Comparison of ENCODE assay signal across 13 mouse cellular contexts in genomic region chr13:56111601-56112000, GRCm38 (mm10). TPM values are rescaled to one million over a fixed set of nuclear protein-coding genes. Genes with fewer than 3 reads are reported as not detected.
DNase-seq lines count a peak whose midpoint lies in the region; ATAC-seq and TF ChIP-seq lines count a peak whose summit lies in the region.
"Had no signal": no experiment of that assay in that cellular context is flagged by ENCODE, and none has a peak within 500 bp of the region (broad histone marks: within the 10 kb centered on the region; RNA-seq: fewer than 3 reads in every experiment).

No protein-coding gene starts in this region.

- peak overlapping the region; percentile 70 for H3K27ac ChIP-seq in heart, embryonic 11.5 days (ENCODE audit: low read depth, low read length)
- H3K27ac ChIP-seq in lung, postnatal 0 days (ENCODE audit: low read length) = 0 out of 2 replicates have a peak overlapping the region, but pooled peaks have one; percentile 57
- peak overlapping the region; percentile 72; the same call in 1 of the 2 replicates for H3K27ac ChIP-seq in limb, embryonic 10.5 days
- H3K27ac ChIP-seq: hindbrain, postnatal 0 days; midbrain, embryonic 12.5 days had no signal

- ATAC-seq in heart, embryonic 11.5 days (replicated peaks; ENCODE audit: insufficient number of reproducible peaks, low FRiP score, low TSS enrichment) = no peak
- no peak for ATAC-seq in lung, postnatal 0 days
- ATAC-seq: CD4-positive, CD25-positive, alpha-beta regulatory T cell, adult 4 months; hindbrain, postnatal 0 days had no signal

- no peaks in the 10 kb centered on the region for H3K36me3 ChIP-seq in heart, embryonic 11.5 days (ENCODE audit: control insufficient read depth, insufficient read depth, low read length)
- H3K36me3 ChIP-seq in lung, postnatal 0 days (ENCODE audit: insufficient read depth, low read length) = no peaks in the 10 kb centered on the region
- peaks cover 98% of the 10 kb centered on the region for H3K36me3 ChIP-seq in limb, embryonic 10.5 days

- no peak for DNase-seq in heart, adult 18-20 months
- no peak for DNase-seq in lung, postnatal 0 days (ENCODE audit: low spot score)
- DNase-seq in lung, postnatal 36 days = no peak
- no peak for DNase-seq in limb, embryonic 10.5 days (ENCODE audit: low spot score)
- DNase-seq in testis, postnatal 14 days (ENCODE audit: low spot score) = no peak
- DNase-seq in c-Kit-positive CD71-positive TER-119-positive erythroid progenitor cells, embryonic 14.5 days (ENCODE audit: low spot score) = no peak
- DNase-seq: adrenal gland, adult 8-10 months; lung, embryonic 14.5 days; thymus, postnatal 4 days had no signal

- H3K4me1 ChIP-seq in heart, embryonic 11.5 days (ENCODE audit: control insufficient read depth, insufficient read depth, low read length) = peaks cover 85% of the 10 kb centered on the region
- H3K4me1 ChIP-seq in lung, postnatal 0 days (ENCODE audit: insufficient read depth, low read depth, low read length) = peaks cover 47% of the 10 kb centered on the region; the same call in 1 of the 2 replicates
- H3K4me1 ChIP-seq in limb, embryonic 10.5 days = peaks cover 87% of the 10 kb centered on the region

- TF ChIP-seq EP300 in lung, postnatal 0 days (IDR thresholded peaks at IDR 0.05) = no peak

- H3K9me3 ChIP-seq in heart, embryonic 11.5 days (replicated peaks; ENCODE audit: control insufficient read depth, low read length) = no peaks in the 10 kb centered on the region
- no peaks in the 10 kb centered on the region for H3K9me3 ChIP-seq in lung, postnatal 0 days (ENCODE audit: low read length)
- no peaks in the 10 kb centered on the region for H3K9me3 ChIP-seq in limb, embryonic 10.5 days (replicated peaks)
- H3K9me3 ChIP-seq: midbrain, embryonic 12.5 days had no signal

- no peak overlapping the region for H3K4me2 ChIP-seq in heart, embryonic 11.5 days
- no peak overlapping the region for H3K4me2 ChIP-seq in lung, postnatal 0 days (replicated peaks; ENCODE audit: low read depth, low read length)
- H3K4me2 ChIP-seq: lung, embryonic 14.5 days; midbrain, embryonic 12.5 days had no signal

- 84% methylated on average over 6 of the region's 6 CpGs for WGBS in heart, embryonic 11.5 days (ENCODE audit: insufficient replicate concordance)
- WGBS in lung, postnatal 0 days = 62% methylated on average over 6 of the region's 6 CpGs
- 80% methylated on average over 6 of the region's 6 CpGs for WGBS in limb, embryonic 10.5 days

- TF ChIP-seq CTCF in lung, postnatal 0 days (IDR thresholded peaks at IDR 0.05) = no peak

- peak overlapping the region; percentile 49; the same call in 1 of the 2 replicates for H3K9ac ChIP-seq in heart, embryonic 11.5 days (ENCODE audit: low read depth, low read length)
- no peak overlapping the region for H3K9ac ChIP-seq in lung, postnatal 0 days (replicated peaks; ENCODE audit: low read depth)
- H3K9ac ChIP-seq: lung, embryonic 14.5 days; midbrain, embryonic 12.5 days had no signal

- H3K27me3 ChIP-seq in heart, embryonic 11.5 days (ENCODE audit: control insufficient read depth, insufficient read depth, low read length) = no peaks in the 10 kb centered on the region
- no peaks in the 10 kb centered on the region for H3K27me3 ChIP-seq in lung, postnatal 0 days (replicated peaks; ENCODE audit: insufficient read depth, low read length)
- no peaks in the 10 kb centered on the region for H3K27me3 ChIP-seq in limb, embryonic 10.5 days (ENCODE audit: low read depth, poor library complexity, severe bottlenecking)
- H3K27me3 ChIP-seq: midbrain, embryonic 12.5 days had no signal

- H3K4me3 ChIP-seq in heart, embryonic 11.5 days (ENCODE audit: low read depth, low read length) = no peak overlapping the region
- H3K4me3 ChIP-seq in lung, postnatal 0 days (ENCODE audit: low read depth, low read length) = no peak overlapping the region
- H3K4me3 ChIP-seq in limb, embryonic 10.5 days = no peak overlapping the region
- H3K4me3 ChIP-seq: midbrain, embryonic 12.5 days had no signal

RNA-seq across cellular contexts. Expression of gene H2afy, which starts 24.6 kb away (rescaled TPM):
- polyA plus RNA-seq in heart, embryonic 11.5 days (2014; fragmentation: Nextera tagmentation; extraction: Ambion mirVana) = 154 and 162 TPM in 2 replicates
- 10 to 100 TPM; 47.2 to 58.4 TPM for total RNA-seq in heart, adult 18-20 months (2021)
- 126 and 138 TPM in 2 replicates for polyA plus RNA-seq in lung, postnatal 0 days (2015; fragmentation: Nextera tagmentation; extraction: Ambion mirVana)
- 642 and 645 TPM in 2 replicates for polyA plus RNA-seq in limb, embryonic 10.5 days (2016; fragmentation: Nextera tagmentation; extraction: Ambion mirVana)
